Mouse (Mus musculus) neural tube, embryonic 10.5 days (tissue): Measurements from ENCODE around the gene Tnip1.

Experiments used
- DNase-seq: peaks from one replicate; pipeline ENCODE4 v3.0.0-alpha.2; 2017; ENCODE audit warnings: low spot score; ENCODE audit errors: extremely low spot score

Gene Tnip1

DNA sequence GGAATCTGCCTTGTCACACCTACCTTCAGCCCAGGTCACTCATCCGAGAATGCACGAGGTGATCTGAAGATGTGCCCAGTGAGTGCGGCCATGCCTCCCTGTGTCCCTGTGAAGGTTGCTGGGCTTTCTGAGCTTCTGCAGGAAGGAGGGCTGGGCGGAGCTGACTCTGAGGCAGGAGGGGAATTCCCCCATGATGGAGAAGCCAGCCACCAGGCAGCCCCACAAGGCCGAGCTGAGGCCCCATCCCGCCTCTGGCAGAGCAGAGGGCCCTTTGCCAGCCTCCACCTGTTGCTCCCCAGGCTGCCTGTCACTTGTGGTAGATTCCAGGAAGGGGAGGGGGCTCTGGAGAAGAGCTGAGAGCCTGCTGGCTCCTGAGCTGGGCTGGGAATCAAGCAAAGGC lies at the start of gene Tnip1:
Gene Tnip1, minus strand, starts transcription at position 108 of the 400 bp plus-strand sequence.
- no peak for DNase-seq

DNA sequence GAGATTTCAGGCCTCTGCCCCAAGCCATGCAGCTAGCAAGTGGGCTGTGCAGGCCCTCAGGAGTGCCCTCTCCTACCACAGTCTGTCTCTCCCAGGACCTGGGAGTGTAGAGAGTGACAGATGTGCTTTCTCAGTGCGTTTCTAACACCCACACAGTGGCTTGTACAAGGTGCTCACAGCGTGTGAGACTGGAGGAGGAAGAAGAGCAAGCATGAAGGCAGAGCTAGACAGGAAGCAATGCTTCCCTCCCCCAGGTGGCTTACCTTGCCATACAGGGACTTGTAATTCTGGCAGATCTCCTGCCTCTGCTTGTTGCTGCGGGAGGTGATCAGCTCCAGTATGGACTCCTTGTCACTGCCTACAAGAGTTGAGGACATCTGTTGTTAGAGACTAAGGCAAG lies 48.7 kb upstream of the Tnip1 start:
- DNase-seq, result no peak

DNA sequence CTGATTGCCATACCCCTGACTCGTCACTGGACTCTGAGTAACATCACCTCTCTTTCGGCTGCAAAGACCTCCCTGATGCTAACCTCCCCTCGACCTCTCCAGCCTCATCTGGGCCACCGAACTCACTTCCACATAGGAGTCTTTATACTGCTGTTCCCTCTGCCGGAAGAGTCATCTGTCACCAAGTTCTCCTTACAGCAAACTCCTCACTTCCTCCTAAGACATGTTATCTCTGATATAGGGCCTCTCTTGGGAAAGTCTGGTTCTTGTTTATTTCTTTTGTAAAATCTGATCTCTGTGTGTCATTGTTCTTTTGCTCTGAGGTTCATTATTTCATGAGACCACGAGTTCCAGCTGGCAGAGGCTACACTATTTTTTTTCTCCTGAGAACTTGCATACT lies 45.5 kb upstream of the Tnip1 start:
- no peak for DNase-seq

DNA sequence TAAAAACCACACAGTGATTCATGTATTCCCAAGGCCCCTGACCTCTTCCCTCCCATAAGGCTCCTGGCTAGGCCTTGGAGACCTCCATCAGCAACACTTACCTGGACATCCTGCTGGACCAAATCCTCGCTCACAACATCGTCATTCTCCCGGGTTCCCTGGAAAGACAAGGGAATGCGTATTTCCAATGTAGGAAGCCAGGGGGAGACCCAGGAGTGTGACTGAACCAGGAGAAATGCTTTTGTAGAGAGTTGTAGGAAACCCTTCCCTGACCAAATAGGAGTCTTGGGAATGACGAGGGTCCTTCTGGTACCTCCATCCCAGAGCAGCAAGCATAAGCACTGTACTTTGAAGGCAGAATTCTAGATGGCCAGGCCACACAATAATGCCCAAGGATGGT lies 43.0 kb upstream of the Tnip1 start:
- DNase-seq, result no peak

DNA sequence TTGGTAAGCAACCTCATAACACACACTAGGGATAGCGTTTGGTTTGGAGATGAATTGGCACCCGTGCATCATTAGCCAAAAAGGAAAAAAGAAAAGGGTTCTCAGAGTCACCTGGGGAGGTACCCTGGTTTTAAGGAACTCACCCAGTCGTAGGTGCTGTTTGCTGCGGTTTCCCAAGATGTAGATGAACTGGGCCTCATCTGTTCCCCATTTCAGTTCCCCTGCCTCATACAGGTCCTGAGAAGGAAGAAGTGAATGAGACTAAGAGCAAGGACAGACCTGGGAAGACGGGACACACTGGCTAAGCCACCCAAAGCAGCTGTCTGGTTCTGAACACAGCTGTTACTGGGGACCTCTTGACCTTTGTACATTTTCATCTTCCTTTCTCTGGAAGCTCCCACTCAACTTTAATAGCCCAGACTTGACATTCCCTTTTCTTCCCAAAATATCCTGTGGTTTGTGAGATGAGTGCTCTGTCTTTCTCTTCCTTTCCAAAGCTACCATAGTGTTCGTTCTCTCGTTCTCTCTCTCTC lies 42.3 kb upstream of the Tnip1 start:
- no peak for DNase-seq

DNA sequence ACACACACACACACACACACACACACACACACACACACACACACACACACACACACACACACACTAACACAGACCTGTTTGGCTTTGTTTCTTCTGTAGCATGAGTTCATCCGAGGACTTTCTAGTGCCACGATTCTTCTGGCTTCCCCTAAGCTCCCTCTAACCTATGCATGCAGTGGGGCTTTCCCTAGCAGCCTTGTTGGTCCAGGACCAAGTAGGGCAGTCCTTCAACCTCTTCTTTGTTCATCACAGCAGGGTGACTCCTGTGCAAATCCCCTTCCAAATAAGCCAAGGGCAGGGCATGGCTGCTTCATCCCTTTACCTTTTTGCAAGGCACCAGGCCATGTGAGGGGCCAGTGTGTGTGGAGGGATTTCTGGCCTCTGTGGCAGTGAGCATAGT lies 36.0 kb upstream of the Tnip1 start:
- DNase-seq, result no peak

DNA sequence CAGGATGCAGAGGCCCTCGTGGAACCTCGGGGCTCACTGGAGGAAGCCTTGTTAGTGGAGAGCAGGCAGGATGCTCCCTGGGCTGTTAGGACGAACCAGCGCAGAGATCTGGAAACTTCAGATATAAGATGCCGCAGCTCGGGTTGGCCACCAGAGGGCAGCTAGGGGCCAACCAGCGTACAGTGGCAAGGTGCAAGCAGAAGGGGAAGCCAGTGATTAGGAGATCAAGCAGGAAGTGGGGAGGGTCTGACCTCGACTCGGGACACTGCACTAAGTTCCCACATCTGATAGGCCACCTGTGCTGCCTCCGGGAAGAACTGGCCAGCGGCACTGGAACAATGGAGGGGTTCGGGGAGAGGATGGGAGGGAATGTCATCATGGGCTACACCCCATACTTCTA lies 35.6 kb upstream of the Tnip1 start:
- DNase-seq, result peak; percentile 66

DNA sequence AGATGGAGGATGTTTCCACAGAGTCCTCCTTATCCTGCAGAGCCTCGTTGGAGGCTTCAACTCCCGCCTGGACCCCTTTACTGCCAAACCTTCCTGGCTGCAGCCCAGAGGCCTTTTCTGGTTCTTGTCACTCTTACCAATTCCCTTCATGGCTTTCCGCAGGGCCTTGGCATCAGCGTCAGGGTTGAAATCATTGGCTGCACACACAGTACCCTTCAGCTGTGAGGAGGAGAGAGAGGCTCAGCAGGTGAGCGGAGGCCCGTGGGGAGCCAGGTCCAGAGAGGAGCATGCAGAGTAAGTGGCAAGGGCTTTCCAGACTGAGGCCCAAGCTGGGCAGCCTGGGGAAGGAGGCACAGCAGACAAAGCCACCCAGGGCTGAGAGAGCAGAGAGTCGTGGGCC lies 33.5 kb upstream of the Tnip1 start:
- no peak for DNase-seq

DNA sequence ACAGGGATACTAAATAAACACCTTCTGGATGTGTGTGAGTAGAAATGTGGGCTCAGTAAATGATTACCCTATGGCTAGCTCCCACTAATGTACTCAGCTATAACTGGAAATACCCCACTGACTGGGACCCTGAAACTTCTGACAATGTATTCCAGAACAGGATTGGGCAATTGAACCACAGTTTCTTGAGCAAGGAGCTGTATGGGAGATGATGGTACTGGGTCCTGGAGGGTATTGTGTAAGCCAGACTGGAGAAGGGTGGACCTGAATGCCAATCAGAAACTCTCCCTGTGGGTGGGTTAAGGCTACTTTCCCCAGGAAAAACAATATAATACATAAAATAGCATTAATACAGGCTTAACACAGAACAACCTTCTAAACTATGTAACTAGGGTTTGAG lies 27.2 kb upstream of the Tnip1 start:
- DNase-seq, result no peak

DNA sequence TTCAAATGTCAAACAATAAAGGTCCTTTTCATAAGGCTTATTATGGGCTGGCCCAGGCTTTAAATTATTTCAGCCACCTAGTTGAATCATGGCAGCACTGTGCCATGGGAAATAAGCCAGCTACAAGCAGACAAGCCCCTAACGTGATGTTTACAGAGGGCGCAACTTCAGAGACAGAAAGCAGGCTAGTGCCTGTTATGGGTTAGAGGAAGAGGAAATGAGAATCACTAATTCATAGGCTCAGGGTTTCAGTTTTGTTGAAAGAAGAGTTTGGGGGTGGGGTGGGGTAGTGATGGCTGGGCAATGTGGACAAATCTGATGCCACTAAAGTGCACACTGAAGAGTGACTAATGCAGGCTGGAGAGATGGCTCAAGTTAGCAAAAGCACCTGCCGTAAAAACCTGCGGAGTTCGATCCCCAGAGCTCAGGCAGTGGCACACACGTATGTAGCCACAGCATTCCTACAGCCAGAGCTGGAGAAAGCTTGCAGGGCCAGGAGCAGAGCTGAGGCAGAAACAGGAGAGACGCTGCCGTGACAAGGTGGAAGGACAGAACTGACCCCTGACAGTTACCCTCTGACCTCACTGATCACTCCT lies 26.1 kb upstream of the Tnip1 start:
- no peak for DNase-seq

DNA sequence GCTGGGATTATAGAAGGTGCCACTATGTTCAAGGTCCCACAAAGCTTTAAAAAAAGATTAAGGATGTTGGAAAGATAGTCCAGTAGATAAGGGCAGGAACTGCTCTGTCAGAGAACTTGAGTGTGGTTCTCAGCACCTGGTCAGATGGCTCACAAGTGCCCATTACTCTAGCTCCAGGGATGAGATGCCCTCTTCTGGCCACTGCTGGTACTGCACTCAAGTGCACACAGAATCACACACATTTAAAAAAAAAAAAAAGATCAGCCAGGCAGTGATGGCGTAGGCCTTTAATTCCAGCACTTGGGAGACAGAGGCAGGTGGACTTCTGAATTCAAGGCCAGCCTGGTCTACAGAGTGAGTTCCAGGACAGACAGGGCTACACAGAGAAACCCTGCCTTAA lies 25.3 kb upstream of the Tnip1 start:
- peak; percentile 51 for DNase-seq

DNA sequence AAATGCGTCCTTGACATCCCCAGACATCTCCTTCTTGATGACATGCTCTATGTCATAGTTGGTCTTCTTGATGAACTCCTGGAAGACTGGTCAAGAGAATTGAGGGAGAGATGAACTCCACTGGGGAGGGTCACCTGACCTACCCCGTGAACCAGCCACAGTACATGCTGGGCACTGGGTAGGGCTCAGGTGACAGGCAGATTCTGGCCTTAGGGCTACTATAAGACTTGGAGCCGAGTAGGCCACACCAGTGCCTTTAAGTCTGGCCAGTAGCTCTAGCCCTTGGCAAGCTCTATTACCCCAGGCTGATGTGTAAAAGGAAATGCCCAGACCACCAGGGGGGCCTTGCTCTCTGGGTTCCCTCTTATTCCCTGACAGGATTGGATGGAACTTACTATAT lies 22.4 kb upstream of the Tnip1 start:
- no peak for DNase-seq

DNA sequence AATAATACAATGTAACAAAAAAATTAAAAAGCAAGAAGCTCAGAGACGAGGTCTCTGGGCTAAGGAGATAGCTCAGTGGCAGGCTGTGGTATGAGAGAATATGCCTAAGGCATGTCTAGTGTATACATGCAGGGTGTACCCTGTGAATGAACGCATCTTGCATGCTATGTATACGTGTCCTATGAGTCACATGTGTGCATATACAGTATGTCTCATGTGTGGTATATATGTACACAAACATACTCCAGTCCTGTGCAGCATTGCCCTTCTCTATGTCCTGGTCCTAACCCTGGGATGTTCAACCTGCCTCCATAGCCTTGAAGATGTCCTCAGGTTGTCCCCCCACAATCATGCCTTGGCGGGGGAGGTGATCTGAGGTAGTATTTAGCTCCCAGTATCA lies 21.9 kb upstream of the Tnip1 start:
- DNase-seq, result no peak

DNA sequence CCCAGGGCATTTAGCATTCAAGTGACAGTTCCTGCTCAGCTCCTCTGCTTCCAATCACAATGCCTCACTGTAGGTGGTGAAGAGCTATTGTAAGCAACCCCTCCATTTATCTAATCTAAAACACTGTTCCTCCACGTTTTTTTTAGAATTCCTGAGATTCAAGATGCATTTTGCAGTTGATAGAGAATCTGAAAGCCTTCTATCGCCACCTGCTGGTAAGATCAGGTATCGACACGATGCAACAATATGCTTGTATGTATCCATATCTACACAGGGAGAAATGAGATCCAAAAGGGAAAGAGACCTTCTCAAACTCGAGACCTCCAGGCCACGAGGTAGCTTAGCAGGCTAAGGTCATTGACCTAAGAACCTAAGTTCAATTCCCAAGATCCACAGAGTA lies 21.4 kb upstream of the Tnip1 start:
- peak; percentile 84 for DNase-seq

DNA sequence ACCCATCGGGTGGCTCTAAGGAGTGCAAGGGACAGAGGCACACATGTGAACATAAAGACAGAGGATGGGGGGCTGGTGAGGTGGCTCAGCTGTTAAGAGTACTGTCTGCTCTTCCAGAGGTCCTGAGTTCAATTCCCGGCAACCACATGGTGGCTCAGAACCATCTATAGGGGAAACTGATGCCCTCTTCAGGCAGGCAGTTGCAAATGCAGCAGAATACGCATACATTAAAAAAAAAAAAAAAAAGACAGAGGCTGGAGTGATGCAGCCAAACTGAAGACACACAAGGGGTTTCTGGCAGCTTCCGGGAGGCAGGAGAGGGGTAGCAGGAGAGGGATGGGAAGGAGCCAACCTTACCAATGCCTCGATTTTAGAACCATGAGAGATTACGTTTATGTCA lies 19.8 kb upstream of the Tnip1 start:
- no peak for DNase-seq

DNA sequence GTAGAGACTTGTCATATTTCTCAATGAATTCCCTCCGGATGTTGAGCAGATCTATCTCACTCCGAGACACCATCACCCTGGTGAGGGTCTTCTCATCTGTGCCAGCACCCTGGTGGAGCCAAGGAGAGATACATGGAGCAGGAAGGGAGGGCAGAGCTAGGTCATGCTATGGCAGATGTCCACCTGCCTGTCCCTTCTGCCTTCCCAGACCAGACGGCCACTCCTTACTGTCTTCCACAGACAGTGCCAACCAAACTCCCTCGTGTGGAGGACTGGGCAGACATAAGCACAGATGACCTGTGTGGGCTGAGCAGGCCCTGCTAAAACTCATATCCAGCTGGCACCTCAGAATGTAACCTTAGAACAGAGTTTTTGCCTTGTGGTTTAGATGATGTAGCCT lies 18.9 kb upstream of the Tnip1 start:
- no peak for DNase-seq

DNA sequence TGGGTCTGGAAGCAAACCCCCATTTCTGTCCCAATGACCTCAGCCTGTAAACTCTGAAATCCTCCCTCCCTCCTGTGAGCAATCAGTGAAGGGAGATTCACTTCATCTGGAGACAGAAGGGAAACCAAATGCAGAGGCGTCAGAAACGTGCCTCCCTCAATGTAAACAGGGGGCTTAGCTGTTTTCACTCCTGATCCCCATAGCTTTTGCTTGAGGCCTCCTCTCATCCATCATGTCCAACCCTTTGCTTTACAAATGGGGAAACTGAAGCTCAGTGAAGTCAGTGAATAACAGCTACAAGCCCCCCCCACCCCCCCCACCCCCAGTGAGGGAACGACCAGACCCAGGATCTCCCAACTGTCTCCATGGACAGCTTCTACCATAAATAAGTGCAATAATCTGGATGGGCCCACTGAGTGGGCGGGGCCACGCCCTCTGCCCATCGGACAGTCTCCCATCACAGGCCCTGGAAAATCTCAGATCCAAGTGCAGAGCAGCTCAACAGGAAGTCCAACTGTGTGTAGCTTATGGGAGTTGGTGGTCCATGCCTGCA lies 14.7 kb upstream of the Tnip1 start:
- no peak for DNase-seq

DNA sequence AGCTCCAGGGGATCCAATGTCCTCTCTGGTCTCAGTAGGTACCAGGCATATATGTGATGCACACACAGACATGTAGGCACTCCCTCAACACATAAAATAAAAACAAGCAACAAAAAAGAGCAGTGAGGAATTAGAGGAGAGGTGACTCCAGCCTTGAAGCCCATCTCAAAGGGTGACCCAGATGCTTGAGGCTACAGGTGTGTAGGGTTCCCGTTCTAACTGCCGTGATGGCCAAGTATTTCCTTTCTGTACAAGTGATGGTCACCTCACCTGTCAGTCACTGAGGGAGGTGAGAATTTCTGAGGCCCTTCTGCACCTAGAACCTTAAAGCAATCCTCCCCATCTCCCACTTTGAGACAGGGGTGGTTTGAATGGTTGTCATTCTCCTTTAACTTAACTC lies 13.6 kb upstream of the Tnip1 start:
- DNase-seq, result no peak

DNA sequence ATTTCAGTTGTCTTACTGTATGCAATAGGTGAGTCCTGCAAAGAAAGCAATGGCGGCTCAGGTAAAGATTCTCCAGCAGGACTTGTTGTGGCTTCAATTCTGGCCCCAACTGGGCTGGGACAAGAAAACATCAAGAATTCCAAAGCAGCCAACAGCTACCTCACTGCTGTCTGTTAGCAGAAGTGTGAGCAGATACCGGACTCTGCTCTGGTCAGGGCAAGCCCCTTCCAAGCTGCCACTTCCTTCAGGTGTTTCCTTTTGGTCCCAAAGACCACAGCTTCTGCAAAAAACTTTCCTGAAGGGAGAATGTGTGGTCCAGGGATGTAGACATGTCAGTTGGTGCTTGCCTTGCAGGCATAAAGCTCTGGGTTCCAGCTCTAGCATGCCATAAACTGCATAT lies 13.0 kb upstream of the Tnip1 start:
- no peak for DNase-seq

DNA sequence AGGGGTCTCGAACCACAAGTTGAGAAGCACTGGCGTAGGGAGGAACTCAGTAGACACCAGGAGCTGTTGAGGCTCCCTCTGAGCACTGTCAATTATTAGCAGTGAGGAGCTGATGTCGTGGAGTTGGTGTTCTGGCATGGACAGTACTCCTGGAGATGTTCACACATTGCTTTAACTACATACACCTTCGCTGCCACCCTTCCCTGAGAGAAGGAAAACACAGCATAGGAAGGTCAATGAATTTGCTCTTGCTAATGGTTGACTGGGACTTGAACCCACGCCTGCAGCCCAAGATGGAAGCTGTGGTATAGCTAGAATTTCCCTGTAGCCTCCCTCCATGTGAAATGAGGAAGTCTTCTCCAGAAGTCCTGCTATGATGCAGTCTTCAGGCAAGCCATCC lies 12.6 kb upstream of the Tnip1 start:
- DNase-seq, result no peak

DNA sequence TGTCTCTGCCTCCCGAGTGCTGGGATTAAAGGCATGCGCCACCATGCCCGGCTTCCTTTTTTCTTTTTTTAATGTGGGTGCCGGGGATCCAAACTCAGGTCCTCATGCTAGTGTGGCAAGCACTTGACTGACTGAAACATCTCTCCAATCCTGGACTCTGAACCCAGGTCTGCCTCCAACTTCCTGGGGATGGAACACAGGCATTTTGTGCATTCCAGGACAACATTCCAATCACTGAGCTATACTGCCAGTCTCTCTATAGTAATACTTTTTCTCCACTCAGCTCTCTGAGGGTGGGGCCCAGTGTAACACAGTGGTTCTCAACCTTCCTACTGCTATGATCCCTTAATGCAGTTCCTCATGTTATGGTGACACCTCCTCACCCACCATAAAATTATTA lies 11.9 kb upstream of the Tnip1 start:
- DNase-seq, result no peak

DNA sequence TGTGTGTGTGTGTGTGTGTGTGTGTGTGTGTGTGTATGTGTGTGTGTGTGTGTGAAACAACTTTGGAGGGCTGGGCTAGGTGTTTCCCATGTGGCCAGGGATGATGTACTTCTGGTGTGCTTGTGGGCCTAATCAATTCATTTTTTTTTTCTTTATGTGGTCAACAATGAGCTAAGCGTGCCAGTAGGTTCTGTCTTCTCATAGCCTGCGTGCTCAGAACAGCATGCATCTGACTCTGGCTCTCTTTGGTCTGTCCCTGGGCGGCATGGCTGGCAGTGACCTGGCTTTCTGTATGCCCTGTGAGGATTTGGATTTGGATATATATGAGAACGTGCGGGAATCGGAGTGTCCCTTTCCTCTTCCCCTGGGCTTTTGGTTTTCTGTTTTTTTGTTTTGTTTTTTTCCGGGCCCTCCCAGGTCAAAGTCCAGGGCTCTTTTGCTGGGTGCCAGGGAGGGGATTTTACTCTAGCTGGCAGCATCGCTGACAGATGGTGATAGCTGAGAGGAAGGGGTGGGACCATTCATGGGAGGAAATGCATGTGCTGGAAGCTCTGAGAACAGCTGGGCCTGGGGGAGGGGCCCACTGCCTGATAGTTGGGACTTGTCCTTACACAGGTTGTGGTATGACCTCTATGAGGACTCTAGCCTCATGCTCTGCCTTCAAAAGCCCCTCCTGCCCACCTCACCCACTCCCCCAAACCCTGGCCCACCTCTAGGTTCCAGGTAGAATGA lies 10.9 kb upstream of the Tnip1 start:
- peak; percentile 47 for DNase-seq

DNA sequence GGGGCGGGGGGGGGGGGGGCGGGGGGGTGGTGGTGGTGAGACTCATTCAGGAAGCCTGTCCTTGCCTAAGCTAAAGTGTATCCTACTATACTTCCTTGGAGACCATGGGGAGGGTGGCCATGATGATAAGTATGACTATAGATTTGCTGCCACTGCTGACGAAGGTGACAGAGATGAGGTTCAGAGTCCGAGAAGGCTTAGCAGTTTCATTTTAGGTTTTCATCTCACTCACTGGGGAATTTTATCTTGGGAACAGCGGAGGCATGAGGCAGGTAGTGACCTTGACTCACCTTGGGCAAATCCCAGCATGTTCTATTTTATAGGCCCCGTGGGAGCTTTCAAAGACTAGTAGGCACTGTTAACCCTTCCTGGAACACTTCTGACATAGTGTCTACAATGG lies 10.1 kb upstream of the Tnip1 start:
- no peak for DNase-seq
